In genomic region chr2:18609075-18609867, GRCm38 (mm10) we compare ENCODE assay signal across 9 mouse cellular contexts.
DNase-seq lines count a peak whose midpoint lies in the region; ATAC-seq and TF ChIP-seq lines count a peak whose summit lies in the region.
"Had no signal": no experiment of that assay in that cellular context is flagged by ENCODE, and none has a peak within 500 bp of the region (broad histone marks: within the 10 kb centered on the region; RNA-seq: fewer than 3 reads in every experiment).

No protein-coding gene starts in this region.

- no peaks in the 10 kb centered on the region for H3K36me3 ChIP-seq in kidney, adult 2 months (ENCODE audit: control insufficient read depth, insufficient read depth, low read length)
- H3K36me3 ChIP-seq in embryonic facial prominence, embryonic 11.5 days (replicated peaks; ENCODE audit: control insufficient read depth, insufficient read depth, low read depth, low read length) = no peaks in the 10 kb centered on the region
- no peaks in the 10 kb centered on the region for H3K36me3 ChIP-seq in limb, embryonic 11.5 days (ENCODE audit: control insufficient read depth, insufficient read depth, low read length)
- H3K36me3 ChIP-seq in midbrain, postnatal 0 days (ENCODE audit: insufficient read depth, low read length) = no peaks in the 10 kb centered on the region
- H3K36me3 ChIP-seq: G1E had no signal

- TF ChIP-seq POLR2A in kidney, adult 2 months (IDR thresholded peaks at IDR 0.05; ENCODE audit: low read depth, low read length) = no peak

- H3K27ac ChIP-seq in kidney, adult 2 months (ENCODE audit: insufficient read depth, low read depth, low read length) = no peak overlapping the region
- H3K27ac ChIP-seq in embryonic facial prominence, embryonic 11.5 days (replicated peaks; ENCODE audit: low read depth, low read length) = no peak overlapping the region
- no peak overlapping the region for H3K27ac ChIP-seq in limb, embryonic 11.5 days (replicated peaks; ENCODE audit: low read depth, low read length)
- no peak overlapping the region for H3K27ac ChIP-seq in midbrain, postnatal 0 days (ENCODE audit: low read depth, low read length)

- intact Hi-C loops in heart, postnatal 25 days (cut with DNase I) = loop anchor here (5.0 kb wide), 3 partner anchors 63 to 148 kb away; partner anchors contain the start of gene Commd3

- TF ChIP-seq CTCF in kidney, adult 2 months (conservative IDR thresholded peaks at IDR 0.05; ENCODE audit: insufficient read depth, insufficient read length, low read depth, low read length) = no peak
- TF ChIP-seq CTCF in midbrain, postnatal 0 days (IDR thresholded peaks at IDR 0.05) = no peak

- H3K4me1 ChIP-seq in kidney, adult 2 months (ENCODE audit: control insufficient read depth, insufficient read depth, low read length) = peaks cover 2% of the 10 kb centered on the region; the same call in 1 of the 2 replicates
- peaks cover 11% of the 10 kb centered on the region for H3K4me1 ChIP-seq in embryonic facial prominence, embryonic 11.5 days (ENCODE audit: control insufficient read depth, insufficient read depth, low read length)
- H3K4me1 ChIP-seq in limb, embryonic 11.5 days (ENCODE audit: control insufficient read depth, insufficient read depth, low read length) = peaks cover 18% of the 10 kb centered on the region
- peaks cover 5% of the 10 kb centered on the region; the same call in 1 of the 2 replicates for H3K4me1 ChIP-seq in midbrain, postnatal 0 days (ENCODE audit: insufficient read depth, low read length)

- DNase-seq in kidney, adult 2 months = no peak
- no peak for DNase-seq in kidney, adult 11 months
- peak; percentile 32 for DNase-seq in T-cell, adult 2 months (ENCODE audit: low spot score)
- DNase-seq in embryonic facial prominence, embryonic 11.5 days (ENCODE audit: low spot score) = no peak
- peak; percentile 2 for DNase-seq in heart, postnatal 25 days (ENCODE audit: low spot score)
- peak; percentile 55 for DNase-seq in limb, embryonic 11.5 days (ENCODE audit: low spot score)
- no peak for DNase-seq in midbrain, postnatal 0 days (ENCODE audit: low spot score)
- peak; percentile 42 to 44 for DNase-seq in thymus, postnatal 36 days

- peak overlapping the region; percentile 56 for H3K9ac ChIP-seq in embryonic facial prominence, embryonic 11.5 days (replicated peaks; ENCODE audit: low read length)
- H3K9ac ChIP-seq in limb, embryonic 11.5 days (ENCODE audit: low read length) = no peak overlapping the region
- peak overlapping the region; percentile 71 for H3K9ac ChIP-seq in midbrain, postnatal 0 days (replicated peaks; ENCODE audit: low read length, poor library complexity, severe bottlenecking)

- WGBS in kidney, adult 2 months = 5% methylated on average over 50 of the region's 51 CpGs
- under 1% methylated on average over 51 of the region's 51 CpGs for WGBS in embryonic facial prominence, embryonic 11.5 days
- under 1% methylated on average over 51 of the region's 51 CpGs for WGBS in limb, embryonic 11.5 days
- WGBS in midbrain, postnatal 0 days = 1% methylated on average over 49 of the region's 51 CpGs

- no peaks in the 10 kb centered on the region for H3K9me3 ChIP-seq in embryonic facial prominence, embryonic 11.5 days (replicated peaks; ENCODE audit: control insufficient read depth, low read length)
- H3K9me3 ChIP-seq in limb, embryonic 11.5 days (ENCODE audit: control insufficient read depth, low read length) = no peaks in the 10 kb centered on the region
- no peaks in the 10 kb centered on the region for H3K9me3 ChIP-seq in midbrain, postnatal 0 days (ENCODE audit: low read length)
- H3K9me3 ChIP-seq: G1E had no signal

- ATAC-seq in embryonic facial prominence, embryonic 11.5 days (replicated peaks; ENCODE audit: insufficient number of reproducible peaks, low FRiP score, low TSS enrichment, low read depth) = 0 out of 2 replicates have a peak, but pooled peaks have one; percentile 56
- ATAC-seq in limb, embryonic 11.5 days (ENCODE audit: insufficient number of reproducible peaks, low FRiP score, low TSS enrichment, low read depth) = peak; percentile 65; the same call in 1 of the 2 replicates
- peak; percentile 57 for ATAC-seq in midbrain, postnatal 0 days (ENCODE audit: low FRiP score)

- peak overlapping the region; percentile 67 for H3K4me2 ChIP-seq in embryonic facial prominence, embryonic 11.5 days (ENCODE audit: low read depth, low read length)
- peak overlapping the region; percentile 58 for H3K4me2 ChIP-seq in limb, embryonic 11.5 days (ENCODE audit: low read depth, severe bottlenecking)
- H3K4me2 ChIP-seq in midbrain, postnatal 0 days (ENCODE audit: low read depth, low read length, poor library complexity, severe bottlenecking) = peak overlapping the region; percentile 94

- H3K4me3 ChIP-seq in kidney, adult 2 months (ENCODE audit: insufficient read depth, low read depth, low read length) = peak overlapping the region; percentile 49
- peak overlapping the region; percentile 32 for H3K4me3 ChIP-seq in embryonic facial prominence, embryonic 11.5 days (ENCODE audit: low read depth, low read length)
- H3K4me3 ChIP-seq in limb, embryonic 11.5 days (ENCODE audit: low read depth, low read length) = peak overlapping the region; percentile 29
- H3K4me3 ChIP-seq in midbrain, postnatal 0 days (ENCODE audit: low read depth, low read length) = peak overlapping the region; percentile 46

- H3K27me3 ChIP-seq in kidney, adult 2 months (replicated peaks; ENCODE audit: control insufficient read depth, insufficient read depth, low read length) = peaks cover 3% of the 10 kb centered on the region; the same call in 1 of the 2 replicates
- peaks cover 24% of the 10 kb centered on the region for H3K27me3 ChIP-seq in embryonic facial prominence, embryonic 11.5 days (ENCODE audit: control insufficient read depth, insufficient read depth, low read length)
- H3K27me3 ChIP-seq in limb, embryonic 11.5 days (ENCODE audit: control insufficient read depth, insufficient read depth, low read length) = peaks cover 27% of the 10 kb centered on the region
- peaks cover 26% of the 10 kb centered on the region for H3K27me3 ChIP-seq in midbrain, postnatal 0 days (ENCODE audit: insufficient read depth, low read length)

Comparison
In these comparisons a context has a peak if more than half of its experiments do, and no peak if none do; other contexts are left out.
1. DNase-seq: peak in T-cell, adult 2 months (single experiment), heart, postnatal 25 days (single experiment), limb, embryonic 11.5 days (single experiment) and thymus, postnatal 36 days (2 of 2); none in kidney, adult 2 months (single experiment), kidney, adult 11 months (single experiment), embryonic facial prominence, embryonic 11.5 days (single experiment) and midbrain, postnatal 0 days (single experiment).
2. Peak in every context shown above with its lines, with median percentiles within 50 percentile points of each other: H3K4me3 ChIP-seq, ATAC-seq and H3K4me2 ChIP-seq.